Mouse (Mus musculus) heart, adult 2 months (tissue): ENCODE measurements at regions not wholly inside any gene's neighbourhood (a gene's known extent, or its start where the extent isn't known, plus 50 kb on each side); places are given as distances from the start of the nearest gene placed in this dataset.

ENCODE experiments used
- CTCF ChIP-seq: fragments of 200-600 bp; IDR thresholded peaks from 2 replicates; pipeline ENCODE4 v1.8.1; 2022; ENCODE audit warnings: antibody characterized with exemption, mild to moderate bottlenecking, moderate library complexity
- POLR2A ChIP-seq: fragments of 200-500 bp; IDR thresholded peaks from 2 replicates; pipeline ENCODE4 v1.6.1; 2011; ENCODE audit warnings: mild to moderate bottlenecking, low read depth, low read length, control low read depth; ENCODE audit not compliant: insufficient read depth

DNA sequence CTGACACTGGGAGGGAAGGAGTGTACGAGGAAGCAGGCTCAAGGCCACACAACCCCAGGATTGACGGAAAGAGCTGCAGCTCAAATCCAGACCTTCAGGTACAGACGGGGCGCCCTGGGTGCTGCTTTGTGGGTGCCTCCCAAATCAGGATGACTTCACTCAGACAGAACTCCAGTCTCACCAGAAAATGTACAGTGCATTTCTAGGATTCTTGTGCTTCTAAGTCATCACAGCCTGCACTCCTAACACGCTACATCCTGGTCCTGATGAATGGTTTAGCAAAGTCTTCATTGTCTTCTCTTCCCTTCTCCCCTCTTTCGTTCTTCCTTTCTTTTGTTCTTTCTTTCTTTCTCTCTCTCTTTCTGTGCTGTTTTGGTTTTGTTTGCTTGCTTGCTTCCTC, 145.3 kb upstream of the Zfp703 start:
- TF ChIP-seq CTCF (no peak), POLR2A (no peak)
